Mouse (Mus musculus): ENCODE results near the gene Fbxl18. TPM values are rescaled to one million over a fixed set of nuclear protein-coding genes. Genes with fewer than 3 reads are reported as not detected.
"Not testable (repeated sequence)": the region's sequence is repeated elsewhere in the genome, so short reads cannot be mapped to it uniquely, and the experiment has no call there.

The Fbxl18 gene
- polyA plus RNA-seq, 1 experiment from 2014 or later = 22.5 TPM

DNA sequence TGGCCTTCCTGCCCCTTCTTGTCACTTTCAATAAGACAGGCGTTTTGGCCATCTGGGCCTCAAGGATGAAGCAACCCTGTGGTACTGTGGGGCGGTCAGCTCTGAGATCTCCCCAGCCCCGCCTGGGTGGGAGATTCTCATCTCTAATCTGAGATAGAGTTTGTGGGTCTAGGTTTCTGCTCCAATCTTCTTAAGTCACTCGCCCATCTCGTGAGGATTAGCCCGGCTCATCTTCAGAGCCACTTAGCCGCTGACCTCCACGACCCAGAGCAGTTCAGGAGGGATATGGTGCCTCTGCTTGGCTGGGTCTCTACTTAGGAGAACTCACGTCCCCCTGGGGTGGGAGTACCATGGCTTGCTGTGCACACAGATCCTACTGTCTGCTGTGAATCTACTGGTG lies 44.7 kb downstream of the Fbxl18 start:
- no peak overlapping the region for H3K27ac ChIP-seq (ENCODE audit: low read depth, low read length)
- no peaks in the 10 kb centered on the region for H3K4me1 ChIP-seq (ENCODE audit: control insufficient read depth, insufficient read depth, low read length)
- H3K36me3 ChIP-seq (ENCODE audit: control insufficient read depth, insufficient read depth, low read length) = no peaks in the 10 kb centered on the region
- no peaks in the 10 kb centered on the region for H3K27me3 ChIP-seq (ENCODE audit: control insufficient read depth, insufficient read depth, low read length)
- no peak for ATAC-seq (ENCODE audit: low read depth)
- H3K4me3 ChIP-seq (ENCODE audit: low read depth, low read length) = no peak overlapping the region
- WGBS = 83% methylated on average over 9 of the region's 9 CpGs
- H3K4me2 ChIP-seq (ENCODE audit: low read depth, low read length) = no peak overlapping the region
- H3K9me3 ChIP-seq (ENCODE audit: control insufficient read depth, low read length) = no peaks in the 10 kb centered on the region
- no peak overlapping the region for H3K9ac ChIP-seq (replicated peaks; ENCODE audit: low read depth, low read length)

DNA sequence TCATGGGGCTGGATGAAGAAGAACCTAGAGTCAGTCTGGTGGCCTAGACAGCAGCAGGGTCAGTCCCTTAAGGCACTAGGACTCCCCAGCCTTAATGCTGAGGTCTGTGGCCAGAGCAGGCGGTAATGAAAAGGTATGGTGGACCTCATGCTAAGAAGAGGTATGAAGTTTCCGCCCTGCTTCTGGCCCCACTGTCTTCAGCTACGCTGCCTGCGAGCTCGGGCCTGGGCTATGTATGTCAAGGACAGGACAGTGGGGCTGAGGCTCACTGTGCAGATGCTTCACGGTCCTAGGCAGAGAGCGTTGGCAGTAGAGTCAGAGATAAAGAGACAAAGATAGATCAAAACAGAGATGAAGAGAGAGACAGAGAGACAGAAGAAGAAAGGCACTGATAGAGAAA lies 46.3 kb downstream of the Fbxl18 start:
- no peak overlapping the region for H3K4me3 ChIP-seq (ENCODE audit: low read depth, low read length)
- H3K27me3 ChIP-seq (ENCODE audit: control insufficient read depth, insufficient read depth, low read length) = no peaks in the 10 kb centered on the region
- no peak overlapping the region for H3K9ac ChIP-seq (replicated peaks; ENCODE audit: low read depth, low read length)
- no peaks in the 10 kb centered on the region for H3K9me3 ChIP-seq (ENCODE audit: control insufficient read depth, low read length)
- WGBS = 93% methylated on average over 7 of the region's 7 CpGs
- ATAC-seq (ENCODE audit: low read depth) = no peak
- no peak overlapping the region for H3K4me2 ChIP-seq (ENCODE audit: low read depth, low read length)
- H3K36me3 ChIP-seq (ENCODE audit: control insufficient read depth, insufficient read depth, low read length) = no peaks in the 10 kb centered on the region
- H3K4me1 ChIP-seq (ENCODE audit: control insufficient read depth, insufficient read depth, low read length) = no peaks in the 10 kb centered on the region
- no peak overlapping the region for H3K27ac ChIP-seq (ENCODE audit: low read depth, low read length)

DNA sequence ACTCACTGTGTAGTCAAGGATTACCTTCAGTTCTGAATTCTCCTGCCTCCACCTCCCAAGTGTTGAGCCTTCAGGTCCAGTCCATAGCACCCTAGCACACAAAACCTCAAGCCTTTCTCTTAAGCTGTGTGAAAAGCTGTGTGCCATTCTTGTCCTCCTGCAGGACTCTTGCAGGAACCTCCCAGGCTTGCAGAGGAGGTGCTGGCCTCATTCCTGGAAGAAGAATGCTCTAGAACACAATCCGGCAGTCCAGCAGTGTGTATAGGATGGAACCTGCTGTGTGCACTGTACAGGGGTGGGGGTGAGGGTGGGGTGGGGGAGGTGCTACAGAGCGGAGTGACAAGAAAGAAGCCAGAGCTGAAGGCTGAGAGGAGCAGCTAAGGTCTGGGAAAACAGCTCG lies 47.1 kb downstream of the Fbxl18 start:
- Histone ChIP-seq H3K9me3 (ENCODE audit: control insufficient read depth, low read length) (no peaks in the 10 kb centered on the region), H3K9ac (replicated peaks; ENCODE audit: low read depth, low read length) (no peak overlapping the region), H3K4me2 (ENCODE audit: low read depth, low read length) (no peak overlapping the region), H3K36me3 (ENCODE audit: control insufficient read depth, insufficient read depth, low read length) (no peaks in the 10 kb centered on the region), H3K4me3 (ENCODE audit: low read depth, low read length) (no peak overlapping the region), H3K4me1 (ENCODE audit: control insufficient read depth, insufficient read depth, low read length) (no peaks in the 10 kb centered on the region), H3K27ac (ENCODE audit: low read depth, low read length) (no peak overlapping the region), H3K27me3 (ENCODE audit: control insufficient read depth, insufficient read depth, low read length) (no peaks in the 10 kb centered on the region)
- WGBS = 73% methylated on average over 3 of the region's 3 CpGs
- ATAC-seq (ENCODE audit: low read depth) = no peak

DNA sequence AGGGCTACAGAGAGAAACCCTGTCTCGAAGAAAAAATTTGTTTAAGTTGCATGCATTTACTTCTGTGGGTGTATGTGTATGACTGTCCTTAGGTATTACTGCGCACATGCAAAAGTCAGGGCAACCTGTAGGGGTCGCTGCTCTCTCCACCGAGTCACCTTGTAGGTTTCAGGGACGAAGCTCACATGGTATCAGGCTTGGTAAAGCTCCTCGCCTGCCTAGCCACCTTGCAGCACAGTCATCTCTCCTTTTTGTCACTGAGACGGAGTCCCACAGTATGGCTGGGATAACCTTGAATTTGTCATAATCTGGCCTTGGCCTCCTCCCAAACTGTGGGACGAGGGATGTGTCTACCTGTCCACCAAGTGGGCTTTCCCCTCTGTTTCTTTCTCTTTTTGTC lies 50.8 kb downstream of the Fbxl18 start:
- Histone ChIP-seq H3K36me3 (ENCODE audit: control insufficient read depth, insufficient read depth, low read length) (no peaks in the 10 kb centered on the region), H3K4me2 (ENCODE audit: low read depth, low read length) (no peak overlapping the region), H3K27me3 (ENCODE audit: control insufficient read depth, insufficient read depth, low read length) (no peaks in the 10 kb centered on the region), H3K9me3 (ENCODE audit: control insufficient read depth, low read length) (no peaks in the 10 kb centered on the region), H3K27ac (ENCODE audit: low read depth, low read length) (no peak overlapping the region), H3K9ac (replicated peaks; ENCODE audit: low read depth, low read length) (no peak overlapping the region), H3K4me1 (ENCODE audit: control insufficient read depth, insufficient read depth, low read length) (no peaks in the 10 kb centered on the region), H3K4me3 (ENCODE audit: low read depth, low read length) (no peak overlapping the region)
- WGBS = 66% methylated on average over 8 of the region's 8 CpGs
- ATAC-seq (ENCODE audit: low read depth) = no peak

DNA sequence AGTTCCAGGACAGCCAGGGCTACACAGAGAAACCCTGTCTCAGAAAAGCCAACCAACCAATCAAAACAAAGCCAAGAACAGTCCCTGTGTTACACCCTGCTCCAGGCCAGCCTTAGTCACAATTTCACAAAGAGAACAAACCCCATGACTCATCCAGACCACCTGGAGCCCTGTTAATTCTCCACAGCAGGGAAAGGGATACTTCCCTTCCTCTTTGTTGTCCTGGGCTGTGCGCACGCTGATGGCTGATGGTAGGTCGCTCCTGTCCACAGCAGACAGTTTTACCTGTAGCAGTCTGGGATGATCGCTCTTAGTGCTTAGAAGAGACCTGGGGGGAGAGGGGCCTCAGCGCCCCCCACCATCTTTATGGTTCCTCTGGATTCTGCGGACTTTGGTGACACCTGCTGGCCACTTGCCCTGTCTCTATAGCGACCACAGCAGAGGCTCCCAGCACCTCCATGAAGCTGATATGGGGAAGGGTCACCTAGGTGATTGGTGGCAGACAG lies 53.0 kb downstream of the Fbxl18 start:
- Histone ChIP-seq H3K4me1 (ENCODE audit: control insufficient read depth, insufficient read depth, low read length) (no peaks in the 10 kb centered on the region), H3K9me3 (ENCODE audit: control insufficient read depth, low read length) (no peaks in the 10 kb centered on the region), H3K27ac (ENCODE audit: low read depth, low read length) (no peak overlapping the region), H3K9ac (replicated peaks; ENCODE audit: low read depth, low read length) (no peak overlapping the region), H3K36me3 (ENCODE audit: control insufficient read depth, insufficient read depth, low read length) (no peaks in the 10 kb centered on the region), H3K4me2 (ENCODE audit: low read depth, low read length) (no peak overlapping the region), H3K4me3 (ENCODE audit: low read depth, low read length) (no peak overlapping the region), H3K27me3 (ENCODE audit: control insufficient read depth, insufficient read depth, low read length) (no peaks in the 10 kb centered on the region)
- 22% methylated on average over 7 of the region's 7 CpGs for WGBS
- no peak; the same call in 1 of the 2 replicates for ATAC-seq (ENCODE audit: low read depth)

DNA sequence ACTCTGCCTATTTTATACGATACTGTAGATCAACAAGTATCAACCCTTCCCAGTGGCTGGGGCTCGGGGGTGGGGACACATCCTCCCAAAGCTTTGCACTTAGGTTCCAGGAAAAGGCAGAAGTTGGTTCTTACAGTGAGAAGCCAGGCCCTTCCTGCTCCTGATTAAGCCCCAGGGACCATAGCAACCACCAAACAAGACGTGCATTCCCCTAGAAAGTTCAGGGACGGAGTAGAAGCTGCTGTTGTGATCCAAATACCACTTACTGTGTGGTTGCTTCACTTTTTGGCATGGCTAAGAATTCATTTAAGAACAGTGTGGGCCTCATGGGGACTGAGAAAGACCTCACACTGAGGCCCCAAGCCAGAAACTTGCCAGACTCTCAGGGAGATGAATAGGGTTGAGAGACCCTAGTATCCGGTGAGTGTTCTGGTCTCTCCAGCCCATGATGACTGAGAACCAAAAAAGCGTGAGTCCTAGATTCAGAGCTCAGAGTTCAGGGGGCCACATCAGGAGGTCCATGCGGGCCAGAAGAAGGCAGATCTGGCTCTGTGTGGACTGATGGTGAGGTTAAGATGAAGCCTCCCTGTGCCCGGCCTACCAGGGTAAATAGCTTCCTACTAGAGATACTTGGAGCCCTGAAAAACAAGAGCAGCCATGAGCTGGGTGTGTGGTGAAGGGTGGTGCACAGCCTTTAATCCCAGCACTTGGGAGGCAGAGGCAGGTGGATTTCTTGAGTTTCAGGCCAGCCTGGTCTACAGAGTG lies 53.7 kb downstream of the Fbxl18 start:
- no peaks in the 10 kb centered on the region for H3K4me1 ChIP-seq (ENCODE audit: control insufficient read depth, insufficient read depth, low read length)
- no peak overlapping the region for H3K9ac ChIP-seq (replicated peaks; ENCODE audit: low read depth, low read length)
- no peak overlapping the region for H3K4me2 ChIP-seq (ENCODE audit: low read depth, low read length)
- no peak overlapping the region for H3K4me3 ChIP-seq (ENCODE audit: low read depth, low read length)
- no peak for ATAC-seq (ENCODE audit: low read depth)
- H3K36me3 ChIP-seq (ENCODE audit: control insufficient read depth, insufficient read depth, low read length) = no peaks in the 10 kb centered on the region
- WGBS = 82% methylated on average over 8 of the region's 8 CpGs
- no peaks in the 10 kb centered on the region for H3K9me3 ChIP-seq (ENCODE audit: control insufficient read depth, low read length)
- H3K27ac ChIP-seq (ENCODE audit: low read depth, low read length) = no peak overlapping the region
- no peaks in the 10 kb centered on the region for H3K27me3 ChIP-seq (ENCODE audit: control insufficient read depth, insufficient read depth, low read length)

DNA sequence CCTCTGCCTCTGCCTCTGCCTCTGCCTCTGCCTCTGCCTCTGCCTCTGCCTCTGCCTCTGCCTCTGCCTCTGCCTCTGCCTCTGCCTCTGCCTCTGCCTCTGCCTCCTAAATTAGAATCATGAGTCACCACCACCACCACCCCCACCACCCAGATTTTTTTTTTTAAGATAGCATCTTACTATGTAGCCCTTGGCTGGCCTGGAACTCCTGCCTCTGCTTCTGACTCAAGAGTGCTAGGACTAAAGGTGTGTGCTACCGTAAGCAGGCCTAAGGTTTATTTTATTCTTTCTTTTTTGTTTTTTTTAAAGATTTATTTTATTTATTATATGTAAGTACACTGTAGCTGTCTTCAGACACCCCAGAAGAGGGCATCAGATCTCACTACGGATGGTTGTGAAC lies 57.8 kb downstream of the Fbxl18 start:
- not testable (repeated sequence) for H3K36me3 ChIP-seq (ENCODE audit: control insufficient read depth, insufficient read depth, low read length); H3K4me1 ChIP-seq (ENCODE audit: control insufficient read depth, insufficient read depth, low read length); H3K4me2 ChIP-seq (ENCODE audit: low read depth, low read length); ATAC-seq (ENCODE audit: low read depth); H3K9me3 ChIP-seq (ENCODE audit: control insufficient read depth, low read length); H3K4me3 ChIP-seq (ENCODE audit: low read depth, low read length); H3K27ac ChIP-seq (ENCODE audit: low read depth, low read length); H3K9ac ChIP-seq (replicated peaks; ENCODE audit: low read depth, low read length); H3K27me3 ChIP-seq (ENCODE audit: control insufficient read depth, insufficient read depth, low read length)
- 96% methylated on average over 2 of the region's 2 CpGs for WGBS

DNA sequence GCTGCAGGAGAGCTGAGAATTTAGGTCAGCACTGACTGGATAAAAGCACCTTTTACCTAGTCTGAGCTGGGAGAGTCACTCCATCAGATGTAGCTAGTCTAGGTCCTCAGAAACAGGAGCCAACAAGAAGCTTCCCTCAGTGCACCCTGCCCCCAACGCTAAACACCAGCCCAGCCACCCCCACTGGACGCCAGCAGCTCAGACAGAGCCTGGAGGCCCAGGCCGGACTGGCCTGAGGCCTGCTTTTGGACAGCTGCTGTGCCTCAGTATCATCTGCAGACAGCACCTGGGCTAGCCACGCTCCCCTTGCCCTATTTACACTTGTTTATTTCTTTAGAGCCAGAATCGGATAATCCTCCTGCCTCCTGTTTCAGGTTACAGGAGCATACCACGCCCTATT lies 58.3 kb downstream of the Fbxl18 start:
- no peaks in the 10 kb centered on the region for H3K27me3 ChIP-seq (ENCODE audit: control insufficient read depth, insufficient read depth, low read length)
- H3K9ac ChIP-seq (replicated peaks; ENCODE audit: low read depth, low read length) = no peak overlapping the region
- H3K4me3 ChIP-seq (ENCODE audit: low read depth, low read length) = no peak overlapping the region
- no peaks in the 10 kb centered on the region for H3K4me1 ChIP-seq (ENCODE audit: control insufficient read depth, insufficient read depth, low read length)
- H3K27ac ChIP-seq (ENCODE audit: low read depth, low read length) = no peak overlapping the region
- H3K4me2 ChIP-seq (ENCODE audit: low read depth, low read length) = no peak overlapping the region
- no peaks in the 10 kb centered on the region for H3K36me3 ChIP-seq (ENCODE audit: control insufficient read depth, insufficient read depth, low read length)
- no peak for ATAC-seq (ENCODE audit: low read depth)
- 80% methylated on average over 6 of the region's 6 CpGs for WGBS
- H3K9me3 ChIP-seq (ENCODE audit: control insufficient read depth, low read length) = no peaks in the 10 kb centered on the region

DNA sequence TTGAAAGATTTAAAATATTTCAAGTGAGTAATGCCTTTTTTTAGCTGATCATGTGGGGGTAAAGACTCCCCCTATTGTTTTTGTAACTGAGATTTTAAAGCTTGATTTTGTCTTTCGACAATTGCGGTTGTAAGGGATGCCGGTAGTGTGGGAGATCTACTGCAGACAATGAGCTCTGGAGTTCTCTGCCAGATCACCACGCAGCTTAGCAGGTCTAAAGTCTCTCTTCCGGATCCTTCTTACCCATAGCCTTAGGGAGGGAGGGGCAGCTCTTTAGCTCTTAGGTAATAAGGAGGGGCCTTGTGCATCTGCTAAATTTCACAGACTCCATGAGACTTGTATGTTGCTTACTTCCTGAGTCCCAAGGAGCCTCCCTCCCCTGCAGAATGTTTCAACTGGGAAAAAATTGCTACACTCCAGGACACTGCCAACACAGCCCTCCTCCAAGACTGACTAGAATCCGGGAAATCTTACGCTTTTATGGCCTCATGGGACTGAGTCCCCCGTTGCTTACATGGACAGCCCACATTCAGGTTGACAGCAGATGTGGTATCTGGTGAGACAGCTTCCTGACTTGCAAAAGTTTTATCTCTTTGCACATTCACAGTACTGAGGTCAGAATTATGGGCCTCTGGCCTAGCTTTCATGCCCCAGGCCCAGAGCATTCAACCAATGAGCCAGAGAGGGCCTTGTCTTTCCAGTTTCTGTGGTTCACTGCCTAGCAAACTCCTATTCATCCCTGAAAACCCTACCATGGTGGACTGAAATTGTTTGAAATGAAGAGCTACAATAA lies 61.4 kb downstream of the Fbxl18 start:
- no peaks in the 10 kb centered on the region for H3K36me3 ChIP-seq (ENCODE audit: control insufficient read depth, insufficient read depth, low read length)
- ATAC-seq (ENCODE audit: low read depth) = no peak
- H3K4me3 ChIP-seq (ENCODE audit: low read depth, low read length) = no peak overlapping the region
- H3K27ac ChIP-seq (ENCODE audit: low read depth, low read length) = no peak overlapping the region
- WGBS = 84% methylated on average over 8 of the region's 8 CpGs
- H3K4me2 ChIP-seq (ENCODE audit: low read depth, low read length) = no peak overlapping the region
- H3K4me1 ChIP-seq (ENCODE audit: control insufficient read depth, insufficient read depth, low read length) = no peaks in the 10 kb centered on the region
- no peaks in the 10 kb centered on the region for H3K27me3 ChIP-seq (ENCODE audit: control insufficient read depth, insufficient read depth, low read length)
- H3K9me3 ChIP-seq (ENCODE audit: control insufficient read depth, low read length) = no peaks in the 10 kb centered on the region
- no peak overlapping the region for H3K9ac ChIP-seq (replicated peaks; ENCODE audit: low read depth, low read length)
